Mouse (Mus musculus): ENCODE results near the gene Zfp781. TPM values are rescaled to one million over a fixed set of nuclear protein-coding genes. Genes with fewer than 3 reads are reported as not detected.
A peak's percentile ranks its signal among the peaks of the same experiment; 100 is the strongest.
"Not testable (repeated sequence)": the region's sequence is repeated elsewhere in the genome, so short reads cannot be mapped to it uniquely, and the experiment has no call there.

The Zfp781 gene
- polyA plus RNA-seq (2016; fragmentation: Nextera tagmentation; extraction: Ambion mirVana): 3.6 and 6.6 TPM in 2 replicates

- H3K4me1 ChIP-seq; H3K4me2 ChIP-seq (replicated peaks): not testable (repeated sequence)
- peak; percentile 99 for ATAC-seq (ENCODE audit: low FRiP score)
Measured at GRCm38 (mm10) chr10:81929842-81930743, at the start of gene Zfp781. Gene Zfp781 (minus strand): TSS chr10:81930480.

GRCm38 (mm10) chr10:81978365-81979003 is 48.2 kb upstream of the Zfp781 start:
- H3K27ac ChIP-seq; H3K4me3 ChIP-seq; H3K9me3 ChIP-seq (replicated peaks); H3K36me3 ChIP-seq; H3K4me1 ChIP-seq; H3K9ac ChIP-seq; H3K27me3 ChIP-seq; H3K4me2 ChIP-seq (replicated peaks); ATAC-seq (ENCODE audit: low FRiP score): not testable (repeated sequence)
- WGBS: no CpG with 5 or more reads among the region's 44 CpGs

More at GRCm38 (mm10) chr10:81929842-81930743, at the start of gene Zfp781:
- WGBS: no CpG with 5 or more reads among the region's 43 CpGs
- H3K9me3 ChIP-seq (replicated peaks); H3K4me3 ChIP-seq; H3K36me3 ChIP-seq; H3K9ac ChIP-seq; H3K27me3 ChIP-seq; H3K27ac ChIP-seq: not testable (repeated sequence)

GRCm38 (mm10) chr10:81930744-81931118 is 451 bp upstream of the Zfp781 start:
- H3K27ac ChIP-seq; H3K4me3 ChIP-seq; H3K36me3 ChIP-seq; H3K4me1 ChIP-seq; H3K4me2 ChIP-seq (replicated peaks); H3K27me3 ChIP-seq; H3K9me3 ChIP-seq (replicated peaks); H3K9ac ChIP-seq: not testable (repeated sequence)
- WGBS: no CpG with 5 or more reads among the region's 3 CpGs
- ATAC-seq (ENCODE audit: low FRiP score): peak; percentile 60

GRCm38 (mm10) chr10:81863409-81864407 is 66.6 kb downstream of the Zfp781 start, which contains the start of gene Gm32687:
Gene Gm32687 (plus strand): TSS chr10:81863934.
- peak; percentile 100 for ATAC-seq (ENCODE audit: low FRiP score)
- not testable (repeated sequence) for H3K4me3 ChIP-seq; H3K9me3 ChIP-seq (replicated peaks)

More at GRCm38 (mm10) chr10:81863409-81864407, 66.6 kb downstream of the Zfp781 start, which contains the start of gene Gm32687:
- H3K4me1 ChIP-seq; H3K9ac ChIP-seq; H3K27ac ChIP-seq; H3K27me3 ChIP-seq; H3K36me3 ChIP-seq; H3K4me2 ChIP-seq (replicated peaks): not testable (repeated sequence)
- 23% methylated on average over 5 of the region's 49 CpGs for WGBS

Other genes starting within 250 kb of the Zfp781 start
- 18.2 and 25.2 TPM in 2 replicates for gene Zfp433, start 225.7 kb downstream of the Zfp781 start, polyA plus RNA-seq (2016; fragmentation: Nextera tagmentation; extraction: Ambion mirVana)
- 15.0 and 17.2 TPM in 2 replicates for gene Gm3055, start 159.3 kb downstream of the Zfp781 start, polyA plus RNA-seq (2016; fragmentation: Nextera tagmentation; extraction: Ambion mirVana)
- 2.3 and 2.9 TPM in 2 replicates for gene Gm4767, start 118.3 kb downstream of the Zfp781 start, polyA plus RNA-seq (2016; fragmentation: Nextera tagmentation; extraction: Ambion mirVana)
- 10.2 and 13.7 TPM in 2 replicates for gene Gm32687, start 66.5 kb downstream of the Zfp781 start, polyA plus RNA-seq (2016; fragmentation: Nextera tagmentation; extraction: Ambion mirVana)
- 13.1 and 15.3 TPM in 2 replicates for gene Zfp873, start 117.6 kb upstream of the Zfp781 start, polyA plus RNA-seq (2016; fragmentation: Nextera tagmentation; extraction: Ambion mirVana)
- gene BC024063, start 152.9 kb upstream of the Zfp781 start, polyA plus RNA-seq (2016; fragmentation: Nextera tagmentation; extraction: Ambion mirVana): 6.8 and 7.3 TPM in 2 replicates
- 6.3 and 7.1 TPM in 2 replicates for gene AU041133, start 197.5 kb upstream of the Zfp781 start, polyA plus RNA-seq (2016; fragmentation: Nextera tagmentation; extraction: Ambion mirVana)